Mouse (Mus musculus) layer of hippocampus, adult 8-10 months (tissue): Measurements from ENCODE around the gene Timmdc1. TPM values are rescaled to one million over a fixed set of nuclear protein-coding genes. Genes with fewer than 3 reads are reported as not detected.
"Not testable (repeated sequence)": the region's sequence is repeated elsewhere in the genome, so short reads cannot be mapped to it uniquely, and the experiment has no call there.

Experiments used
- DNase-seq, 2 experiments: peaks; one replicate each; pipeline ENCODE4 v3.0.0; 2022; ENCODE audit warnings: low spot score in 2 of 2
- total RNA-seq, 4 experiments: library from RNA; stranded (reverse); gene quantifications; 2 replicates each; pipeline ENCODE4 v1.2.4; 2022

Gene Timmdc1
- total RNA-seq, 4 experiments from 2014 or later: 24.8 to 28.1 (median 27.2) TPM

DNA sequence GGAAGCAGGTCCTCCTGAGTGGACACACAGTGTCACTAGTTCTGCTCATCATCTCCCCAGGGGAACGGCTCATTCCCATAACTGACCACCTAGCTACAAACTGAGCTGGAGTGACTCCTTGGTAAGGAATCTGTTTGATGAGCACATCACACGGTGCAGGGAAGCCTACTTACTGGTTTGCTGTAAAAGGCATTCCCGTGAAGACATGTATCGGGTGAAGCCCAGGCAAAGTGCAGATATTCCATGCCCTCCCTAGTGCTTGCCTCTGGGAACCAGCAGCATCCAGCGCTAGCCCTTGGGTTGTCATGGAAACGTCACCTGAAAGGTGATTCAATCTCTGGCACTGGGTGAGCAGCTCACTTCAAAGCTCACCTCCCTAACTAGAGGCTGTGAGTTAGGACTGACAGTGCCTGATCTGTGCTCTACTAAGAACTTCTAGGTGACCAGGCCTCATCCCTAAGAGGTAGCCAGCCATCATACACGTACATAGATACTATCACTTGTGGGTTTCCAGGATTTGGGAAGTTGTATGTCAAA lies 25.8 kb downstream of the Timmdc1 start:
- DNase-seq: no peak

GRCm38 (mm10) chr16:38493890-38494289 lies 28.6 kb downstream of the Timmdc1 start:
- no peak for DNase-seq

GRCm38 (mm10) chr16:38492551-38492950 lies 29.9 kb downstream of the Timmdc1 start:
- DNase-seq: no peak

GRCm38 (mm10) chr16:38483582-38484309 lies 38.7 kb downstream of the Timmdc1 start:
- DNase-seq: no peak

DNA sequence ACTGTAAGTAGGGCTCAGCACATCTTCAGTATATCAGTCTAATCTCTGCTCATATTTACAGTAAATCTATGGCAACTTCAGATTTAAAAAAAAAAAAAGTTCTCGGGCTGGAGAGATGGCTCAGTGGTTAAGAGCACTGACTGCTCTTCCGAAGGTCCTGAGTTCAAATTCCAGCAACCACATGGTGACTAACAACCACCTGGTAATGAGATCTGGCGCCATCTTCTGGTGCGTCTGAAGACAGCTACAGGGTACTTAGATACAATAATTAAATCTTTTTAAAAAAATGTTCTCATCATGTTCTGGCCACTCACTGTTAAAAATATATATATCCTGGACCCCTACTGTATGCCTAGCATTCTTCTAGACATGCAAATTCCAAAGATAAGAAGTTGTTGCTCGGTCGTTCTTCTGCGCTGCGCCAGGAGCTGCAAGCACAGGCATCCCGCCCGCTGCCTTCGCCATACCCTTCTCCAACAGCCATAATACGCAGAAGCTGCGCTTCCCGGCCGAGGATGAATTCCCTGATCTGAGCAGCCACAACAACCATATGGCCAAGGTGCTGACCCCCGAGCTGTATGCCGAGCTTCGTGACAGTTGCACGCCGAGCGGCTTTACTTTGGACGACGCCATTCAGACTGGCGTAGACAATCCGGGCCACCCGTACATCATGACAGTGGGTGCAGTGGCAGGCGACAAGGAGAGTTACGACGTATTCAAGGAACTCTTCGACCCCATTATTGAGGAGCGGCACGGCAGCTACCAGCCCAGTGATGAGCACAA lies 39.5 kb downstream of the Timmdc1 start:
- no peak for DNase-seq

- no peak for DNase-seq
Measured at GRCm38 (mm10) chr16:38481327-38481726, 41.1 kb downstream of the Timmdc1 start.

DNA sequence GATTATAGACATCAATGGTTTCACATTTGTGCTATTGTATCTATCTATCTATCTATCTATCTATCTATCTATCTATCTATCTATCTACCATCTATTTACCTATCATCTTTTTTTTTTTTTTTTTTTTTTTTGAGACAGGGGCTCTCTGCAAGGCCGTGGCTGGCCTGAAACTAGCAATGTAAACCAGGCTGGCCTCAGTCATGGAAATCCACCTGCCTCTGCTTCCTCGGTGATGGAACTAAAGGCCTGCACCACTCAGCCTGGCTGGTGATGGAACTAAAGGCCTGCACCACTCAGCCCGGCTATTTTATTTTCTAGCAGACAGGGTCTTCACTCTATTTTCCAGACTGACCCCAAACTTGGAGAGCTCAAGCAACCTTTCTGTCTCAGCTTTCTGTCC lies 44.2 kb downstream of the Timmdc1 start:
- no peak for DNase-seq

DNA sequence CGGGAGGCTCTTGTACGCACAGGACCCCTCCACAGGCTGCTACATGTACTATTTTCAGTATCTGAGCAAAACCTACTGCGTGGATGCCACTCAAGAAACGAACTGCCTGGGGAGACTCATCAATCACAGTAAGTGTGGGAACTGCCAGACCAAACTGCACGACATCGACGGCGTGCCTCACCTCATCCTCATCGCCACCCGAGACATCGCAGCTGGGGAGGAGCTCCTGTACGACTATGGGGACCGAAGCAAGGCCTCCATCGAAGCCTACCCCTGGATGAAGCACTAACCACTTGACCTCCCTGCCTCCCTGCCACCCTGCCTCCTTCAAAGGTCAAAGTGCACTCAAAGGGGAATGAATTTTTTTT lies 45.2 kb downstream of the Timmdc1 start:
- not testable (repeated sequence) for DNase-seq

DNA sequence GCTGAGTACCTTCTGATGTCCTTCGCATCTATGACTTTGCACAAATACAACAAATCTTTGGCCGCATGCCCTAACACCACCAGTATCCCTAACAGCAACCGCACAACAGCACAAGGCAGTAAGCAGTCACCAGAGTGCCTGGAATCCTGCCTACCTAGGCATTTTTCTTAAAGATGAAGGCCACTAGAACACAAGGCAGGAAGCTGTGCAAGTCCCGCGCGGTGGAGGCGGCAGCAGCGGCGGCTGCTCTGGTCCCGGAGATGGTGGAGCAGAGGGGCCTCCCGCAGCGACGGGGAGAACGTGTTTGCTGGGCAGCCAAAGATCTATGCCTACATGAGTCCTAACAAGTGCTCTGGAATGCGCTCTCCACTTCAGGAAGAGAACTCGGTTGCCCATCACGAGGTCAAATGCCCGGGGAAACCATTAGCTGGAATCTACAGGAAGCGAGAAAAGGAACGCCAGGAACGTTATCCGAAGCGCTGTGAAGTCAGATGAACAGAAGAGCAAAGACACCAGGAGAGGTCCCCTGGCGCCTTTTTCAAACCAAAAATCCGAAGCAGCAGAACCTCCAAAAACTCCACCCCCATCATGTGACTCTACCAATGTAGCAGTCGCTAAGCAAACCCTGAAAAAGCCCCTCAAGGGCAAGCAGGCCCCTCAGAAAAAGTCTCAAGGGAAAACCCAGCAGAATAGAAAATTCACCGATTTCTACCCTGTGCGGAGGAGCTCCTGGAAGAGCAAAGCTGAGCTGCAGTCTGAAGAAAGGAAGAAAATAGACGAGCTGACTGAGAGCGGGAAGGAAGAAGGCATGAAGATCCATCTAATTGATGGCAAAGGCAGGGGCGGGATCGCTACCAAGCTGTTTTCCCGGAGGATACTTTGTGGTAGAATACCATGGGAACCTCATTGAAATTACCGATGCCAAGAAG lies 45.9 kb downstream of the Timmdc1 start:
- DNase-seq: peak; percentile 9 to 19

- DNase-seq: no peak
Measured at GRCm38 (mm10) chr16:38475681-38476311, 46.7 kb downstream of the Timmdc1 start.

DNA sequence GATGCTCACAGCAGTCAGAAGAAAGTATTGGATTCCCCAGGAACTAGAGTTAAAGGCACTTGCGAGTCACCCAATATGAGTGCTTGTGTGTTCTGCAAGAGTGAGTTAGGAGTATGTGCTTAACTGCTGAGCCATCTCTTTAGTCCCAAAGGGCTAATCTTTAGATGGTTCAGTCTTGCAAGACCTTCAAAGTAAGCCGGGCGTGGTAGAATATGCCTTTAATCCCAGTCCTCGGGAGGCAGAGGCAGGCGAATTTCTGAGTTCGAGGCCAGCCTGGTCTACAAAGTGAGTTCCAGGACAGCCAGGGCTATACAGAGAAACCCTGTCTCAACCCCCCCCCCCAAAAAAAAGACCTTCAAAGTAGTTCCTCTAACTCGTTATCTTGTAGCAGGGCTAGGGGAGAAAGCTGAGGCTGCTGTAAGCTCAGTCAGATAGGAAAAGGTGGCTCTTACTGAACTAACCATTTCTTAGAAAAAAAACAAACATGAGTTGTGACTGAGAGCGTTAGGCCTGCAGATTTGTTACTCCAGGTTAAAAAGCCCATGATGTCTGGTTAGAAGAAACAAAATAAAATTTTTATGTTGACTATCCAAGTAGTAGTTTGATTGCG lies 47.7 kb downstream of the Timmdc1 start:
- DNase-seq: no peak

DNA sequence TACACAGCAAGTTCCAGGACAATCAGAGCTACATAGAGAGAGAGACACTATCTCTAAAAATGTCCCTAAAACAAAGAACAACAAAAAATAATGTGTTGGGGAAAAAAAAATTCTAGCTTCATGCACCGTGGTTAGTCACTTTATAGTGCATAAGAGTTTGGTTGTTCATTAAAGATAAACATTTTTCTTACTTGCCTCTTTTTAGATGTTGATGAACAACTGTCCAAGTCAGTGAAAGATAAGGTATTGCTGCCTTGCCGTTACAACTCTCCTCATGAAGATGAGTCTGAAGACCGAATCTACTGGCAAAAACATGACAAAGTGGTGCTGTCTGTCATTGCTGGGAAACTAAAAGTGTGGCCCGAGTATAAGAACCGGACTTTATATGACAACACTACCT lies 48.8 kb downstream of the Timmdc1 start:
- DNase-seq: no peak

DNA sequence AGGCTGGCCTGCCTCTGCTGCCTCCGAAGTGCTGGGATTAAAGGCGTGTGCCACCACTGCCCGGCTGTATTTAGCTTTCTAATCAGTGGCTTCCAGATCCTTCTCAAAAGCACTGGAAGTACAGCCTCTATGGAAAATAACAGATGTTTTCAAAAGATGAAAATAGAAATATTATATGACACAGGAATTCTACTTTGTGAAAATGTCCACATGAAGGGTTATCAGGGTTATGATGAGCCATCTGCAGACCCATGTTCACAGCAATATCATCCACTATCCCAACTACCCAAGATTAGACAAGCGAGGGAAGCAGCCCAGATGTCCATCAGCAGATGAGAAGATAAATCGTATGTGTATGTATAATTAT lies 50.0 kb downstream of the Timmdc1 start:
- DNase-seq: no peak

GRCm38 (mm10) chr16:38471697-38472506 lies 50.6 kb downstream of the Timmdc1 start:
- DNase-seq: no peak

GRCm38 (mm10) chr16:38469437-38469836 lies 53.0 kb downstream of the Timmdc1 start:
- no peak for DNase-seq

DNA sequence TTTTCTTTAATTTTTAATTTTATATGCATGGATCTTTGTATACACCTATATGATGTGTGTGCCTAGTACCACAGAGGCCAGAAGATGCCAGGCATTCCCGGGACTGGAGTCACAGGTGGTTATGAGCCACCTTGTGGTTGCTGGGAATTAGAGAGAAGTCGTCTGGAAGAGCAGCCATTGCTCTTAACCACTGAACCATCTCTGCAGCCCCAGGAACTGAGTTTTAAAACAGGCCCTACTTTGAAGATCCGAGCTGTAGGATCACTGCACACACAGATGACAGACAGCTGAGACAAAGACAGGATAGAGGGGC lies 53.8 kb downstream of the Timmdc1 start:
- DNase-seq: no peak

- DNase-seq: no peak
Measured at GRCm38 (mm10) chr16:38467917-38468705, 54.4 kb downstream of the Timmdc1 start.

- no peak for DNase-seq
Measured at GRCm38 (mm10) chr16:38467091-38467916, 55.2 kb downstream of the Timmdc1 start.
